Mouse (Mus musculus): Measurements from ENCODE around the gene Thrap3. TPM values are rescaled to one million over a fixed set of nuclear protein-coding genes. Genes with fewer than 3 reads are reported as not detected.
A peak's percentile ranks its signal among the peaks of the same experiment; 100 is the strongest.
"Not testable (repeated sequence)": the region's sequence is repeated elsewhere in the genome, so short reads cannot be mapped to it uniquely, and the experiment has no call there.

The Thrap3 gene
- total RNA-seq, 1 experiment from 2014 or later: 190 TPM

DNA sequence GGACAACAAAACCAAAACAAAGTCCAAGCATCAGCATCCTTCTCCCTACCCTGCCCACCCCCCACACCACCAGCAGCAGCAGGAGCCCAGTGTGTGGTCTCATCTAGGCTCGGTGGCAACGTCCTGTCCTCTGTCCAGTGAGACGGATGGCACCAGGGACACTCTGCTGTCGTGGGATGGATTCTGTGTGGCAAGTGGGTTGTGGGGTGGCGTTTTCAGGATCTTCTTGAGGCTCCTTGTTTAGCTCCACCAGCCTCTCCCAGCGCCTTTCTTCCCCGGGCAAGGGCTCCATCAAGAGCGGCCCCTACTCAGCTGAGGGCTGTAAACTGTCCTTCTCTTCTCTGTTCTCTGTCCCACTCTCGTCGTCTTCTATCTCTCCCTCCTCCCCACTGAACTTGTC, 37.5 kb downstream of the Thrap3 start:
- not testable (repeated sequence) for DNase-seq

DNA sequence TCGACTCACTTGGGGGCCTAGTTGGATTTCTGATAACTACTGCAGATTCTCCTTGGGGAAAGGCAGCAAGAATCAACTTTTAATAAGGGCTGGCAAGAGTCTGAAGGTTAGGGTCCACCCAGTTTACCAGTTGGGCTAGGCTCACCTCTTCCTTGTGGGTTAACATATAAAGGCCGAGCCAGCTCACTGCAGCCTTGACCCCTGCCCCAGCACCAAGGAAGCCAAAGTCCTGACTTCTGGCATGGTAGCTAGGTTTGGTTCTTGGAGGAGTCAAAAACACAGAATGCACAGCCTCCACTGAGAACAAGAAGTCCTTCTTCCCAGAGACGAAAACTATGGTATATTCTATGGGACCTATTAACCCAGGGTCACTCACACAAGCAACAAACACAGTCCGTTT, 38.9 kb downstream of the Thrap3 start:
- DNase-seq: peak; percentile 54

DNA sequence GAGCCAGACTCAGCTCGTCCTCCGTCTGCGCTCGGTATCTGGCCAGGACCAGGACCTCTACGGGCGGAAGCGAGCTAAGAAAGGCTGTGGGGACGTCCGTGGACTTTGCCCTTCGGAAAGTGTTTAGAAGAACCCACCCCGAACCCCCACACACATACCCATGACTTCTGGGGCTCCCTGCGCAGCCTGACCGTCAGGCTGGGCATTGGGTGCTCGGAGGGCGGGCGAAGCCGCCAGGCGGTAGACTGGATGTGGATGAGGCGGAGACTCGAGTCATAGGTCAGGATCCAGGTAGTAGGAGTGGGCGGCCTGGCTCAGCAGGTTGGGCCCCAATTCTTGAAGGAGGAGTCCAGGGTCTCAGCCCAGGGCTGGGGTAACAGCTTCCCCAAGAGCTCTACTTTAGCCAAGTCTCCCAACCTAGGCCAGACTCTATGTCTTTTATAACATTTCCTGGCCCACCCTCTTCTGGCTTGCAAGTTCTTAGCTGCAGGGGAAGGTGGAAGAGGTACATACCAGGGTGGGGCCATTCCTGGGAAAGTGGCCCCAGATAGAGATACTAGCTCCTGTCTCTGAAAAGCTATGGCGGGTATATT, 39.4 kb downstream of the Thrap3 start, which contains the start of gene Sh3d21:
Gene Sh3d21 (minus strand): TSS at position 425 of the 593 bp plus-strand sequence.
- DNase-seq: no peak

DNA sequence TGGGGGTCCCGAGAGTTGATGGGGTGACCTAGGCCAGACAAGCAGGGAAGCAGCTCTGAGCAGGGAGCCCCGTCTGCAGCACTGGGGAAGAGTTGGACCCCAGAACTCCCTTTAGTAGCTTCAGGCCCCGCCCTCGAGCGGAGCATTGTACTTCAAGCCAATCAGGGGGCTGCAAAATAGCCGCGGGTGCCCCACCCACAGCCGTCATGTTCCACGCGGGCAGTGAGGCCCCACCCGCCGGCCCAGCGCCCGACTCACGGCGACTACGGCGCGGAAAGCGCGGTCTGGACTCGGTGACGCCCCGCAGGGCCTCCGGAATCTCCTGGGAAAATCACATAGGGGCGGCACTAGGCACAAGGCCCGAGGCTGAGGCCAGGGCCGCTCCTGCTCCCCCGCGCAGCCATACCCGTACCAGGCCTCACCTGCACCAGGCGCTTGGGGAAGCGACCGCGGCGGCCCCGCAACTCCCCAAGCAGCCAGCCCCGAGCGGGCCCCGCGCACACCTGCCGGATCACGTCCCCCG, 40.0 kb downstream of the Thrap3 start:
- peak; percentile 96 for DNase-seq

DNA sequence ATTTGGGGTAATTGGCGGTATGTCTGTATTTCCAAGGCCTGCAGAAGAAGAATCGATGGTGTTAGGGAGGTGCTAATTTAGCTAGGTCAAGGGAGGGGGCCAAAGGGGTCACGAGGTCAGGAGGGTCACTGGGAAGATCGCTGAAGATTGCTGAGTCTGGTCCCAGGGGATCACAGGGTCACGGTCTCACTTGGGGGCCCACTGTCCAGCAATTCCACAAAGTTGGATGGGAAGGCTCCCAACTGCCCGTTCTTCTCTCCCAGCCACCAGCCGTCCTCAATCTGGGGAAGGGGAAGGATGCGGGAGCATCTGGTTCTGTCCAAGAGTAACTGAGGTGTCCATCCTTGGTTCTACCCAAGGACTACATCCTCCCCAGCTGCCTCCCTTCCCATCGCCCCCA, 40.6 kb downstream of the Thrap3 start:
- no peak for DNase-seq

DNA sequence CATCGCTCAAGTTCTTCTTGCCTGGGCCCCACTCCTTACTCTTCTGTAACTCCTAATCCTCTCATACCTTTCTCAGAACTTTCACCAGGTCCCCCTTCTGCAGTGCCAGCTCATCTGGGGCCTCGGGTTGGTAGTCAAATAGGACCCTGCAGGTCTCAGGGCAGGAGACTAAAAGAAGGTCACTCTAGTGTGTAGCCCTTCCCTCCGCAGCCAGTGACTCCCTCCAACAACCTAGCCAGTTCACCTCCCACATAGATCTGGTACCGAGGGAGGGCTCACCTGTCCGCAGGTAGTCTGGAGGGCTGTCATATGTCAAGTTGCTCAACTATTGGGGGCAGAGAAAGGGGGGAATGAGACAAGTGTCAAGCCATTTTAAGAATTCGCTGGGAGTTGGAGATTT, 41.1 kb downstream of the Thrap3 start:
- no peak for DNase-seq

DNA sequence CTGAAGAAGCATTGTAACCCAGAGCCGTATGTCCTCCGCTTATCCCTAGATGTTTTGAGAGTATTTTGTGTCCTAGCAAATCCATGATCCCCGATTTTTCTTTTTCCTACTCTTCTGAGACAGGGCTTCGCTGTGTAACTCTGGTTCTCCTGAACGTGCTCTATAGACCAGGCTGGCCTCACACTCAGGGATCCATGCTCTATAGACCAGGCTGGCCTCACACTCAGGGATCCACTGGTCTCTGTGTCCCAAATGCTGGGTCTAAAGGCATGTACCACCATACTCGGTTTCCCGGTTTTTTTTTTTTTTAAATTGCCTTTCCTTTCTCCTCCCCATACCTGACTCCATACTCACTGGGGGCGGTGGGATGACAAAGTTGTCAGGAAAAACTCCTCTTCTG, 41.6 kb downstream of the Thrap3 start:
- no peak for DNase-seq

DNA sequence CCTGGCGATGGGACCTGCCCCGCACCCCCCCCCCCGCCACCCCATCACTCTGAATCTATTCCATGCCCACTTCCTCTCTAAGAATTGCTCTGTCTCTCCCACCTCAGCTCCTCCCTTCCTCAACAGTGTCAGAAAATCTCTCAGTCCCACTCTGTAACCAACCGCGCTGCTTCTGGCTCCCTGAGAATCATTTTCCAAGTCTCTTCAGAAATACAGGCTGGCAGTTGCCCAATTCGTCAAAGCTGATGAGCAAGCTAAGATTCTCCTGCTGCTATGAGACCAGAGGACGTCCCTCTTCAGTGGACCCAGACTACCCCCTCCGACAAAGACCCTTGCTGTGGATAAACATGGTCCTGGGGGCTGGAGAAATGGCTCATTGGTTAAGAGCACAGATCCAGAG, 43.1 kb downstream of the Thrap3 start:
- DNase-seq: no peak

DNA sequence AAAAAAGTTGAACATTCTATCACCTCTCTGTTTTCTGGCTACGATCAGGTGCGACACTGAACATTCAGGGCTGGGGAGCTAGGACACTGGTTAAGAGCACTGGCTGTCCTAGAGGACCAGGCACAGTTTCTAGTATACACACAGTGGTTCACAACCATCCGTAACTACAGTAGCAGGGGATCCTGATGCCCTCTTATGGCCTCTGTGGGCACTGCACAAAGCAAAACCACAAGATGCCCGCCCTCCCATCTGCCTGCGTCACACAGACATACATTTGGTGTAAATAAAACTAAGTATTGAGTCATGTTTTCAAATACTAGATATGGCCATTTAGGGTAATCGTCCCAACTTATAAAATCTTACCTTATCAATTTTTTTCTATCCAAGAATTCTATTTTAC, 45.0 kb downstream of the Thrap3 start:
- DNase-seq: no peak

DNA sequence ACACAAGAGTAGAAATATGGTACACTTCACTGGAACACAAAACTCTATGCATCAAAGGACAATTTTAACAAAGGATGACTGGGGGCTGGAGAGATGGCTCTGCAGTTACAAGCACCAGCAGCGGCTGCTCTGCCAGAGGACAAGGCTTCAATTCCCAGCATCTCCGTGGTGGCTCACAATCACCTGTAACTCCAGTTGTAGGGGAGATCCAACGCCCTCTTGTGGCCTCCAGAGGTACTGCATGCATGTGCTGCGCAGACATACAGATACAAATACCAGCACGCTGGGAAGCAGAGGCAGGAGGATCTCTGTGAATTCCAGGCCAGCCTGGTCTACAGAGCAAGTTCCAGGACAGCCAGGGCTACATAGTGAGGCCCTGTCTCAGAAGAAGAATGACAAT, 45.9 kb downstream of the Thrap3 start:
- no peak for DNase-seq

DNA sequence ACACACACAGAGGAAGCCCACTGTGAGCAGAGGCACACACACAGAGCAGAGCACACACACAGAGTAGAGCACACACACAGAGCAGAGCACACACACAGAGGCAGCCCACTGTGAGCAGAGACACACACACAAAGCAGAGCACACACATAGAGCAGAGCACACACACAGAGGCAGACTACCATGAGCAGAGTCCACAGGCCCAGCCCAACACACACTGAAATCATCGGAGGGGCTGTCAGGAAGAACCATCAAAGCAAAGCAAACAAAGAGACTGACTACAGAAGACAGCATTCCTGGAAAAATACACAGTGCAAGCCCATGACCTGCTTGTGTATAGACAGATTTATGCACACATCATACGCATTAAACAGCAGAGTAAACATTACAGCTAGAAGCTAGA, 46.7 kb downstream of the Thrap3 start:
- DNase-seq: no peak

DNA sequence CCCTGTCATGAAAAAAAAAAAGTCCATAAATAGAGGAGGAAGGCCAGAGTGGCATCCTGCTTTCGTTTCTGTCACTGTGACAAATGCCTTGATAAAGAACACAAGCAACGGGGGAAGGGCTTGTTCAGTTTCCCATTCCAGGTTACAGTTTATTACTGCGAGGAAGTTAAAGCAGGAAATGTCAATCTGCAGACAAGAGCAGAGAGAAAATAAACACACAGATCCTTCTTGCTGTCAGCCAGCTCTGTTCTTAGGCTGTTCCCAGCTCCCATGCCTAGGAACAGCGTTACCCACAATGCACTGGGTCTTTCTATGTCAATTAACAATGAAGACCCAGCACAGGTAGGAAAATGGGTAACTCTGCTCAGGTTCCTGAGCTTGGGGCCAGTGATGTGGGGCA, 47.4 kb downstream of the Thrap3 start:
- no peak for DNase-seq

DNA sequence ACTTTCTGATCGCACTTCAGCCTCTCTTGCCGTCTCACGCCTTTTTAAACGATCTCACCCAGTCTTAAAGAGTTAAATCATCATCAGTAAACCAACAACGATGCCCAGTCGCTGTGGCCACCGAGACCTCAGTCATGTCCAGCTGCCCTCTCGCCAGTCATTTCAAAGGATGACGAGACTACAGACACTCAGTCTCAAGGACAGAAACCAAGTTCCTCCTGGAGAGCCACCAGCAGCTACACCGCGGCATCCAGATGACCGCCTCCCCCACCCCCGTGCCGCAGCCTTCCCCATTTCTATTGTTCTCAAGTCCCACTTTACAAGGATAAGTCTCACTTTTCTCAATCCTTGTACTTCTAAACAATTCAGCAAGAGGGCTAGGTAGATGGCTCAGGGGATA, 49.7 kb downstream of the Thrap3 start:
- DNase-seq: peak; percentile 59

DNA sequence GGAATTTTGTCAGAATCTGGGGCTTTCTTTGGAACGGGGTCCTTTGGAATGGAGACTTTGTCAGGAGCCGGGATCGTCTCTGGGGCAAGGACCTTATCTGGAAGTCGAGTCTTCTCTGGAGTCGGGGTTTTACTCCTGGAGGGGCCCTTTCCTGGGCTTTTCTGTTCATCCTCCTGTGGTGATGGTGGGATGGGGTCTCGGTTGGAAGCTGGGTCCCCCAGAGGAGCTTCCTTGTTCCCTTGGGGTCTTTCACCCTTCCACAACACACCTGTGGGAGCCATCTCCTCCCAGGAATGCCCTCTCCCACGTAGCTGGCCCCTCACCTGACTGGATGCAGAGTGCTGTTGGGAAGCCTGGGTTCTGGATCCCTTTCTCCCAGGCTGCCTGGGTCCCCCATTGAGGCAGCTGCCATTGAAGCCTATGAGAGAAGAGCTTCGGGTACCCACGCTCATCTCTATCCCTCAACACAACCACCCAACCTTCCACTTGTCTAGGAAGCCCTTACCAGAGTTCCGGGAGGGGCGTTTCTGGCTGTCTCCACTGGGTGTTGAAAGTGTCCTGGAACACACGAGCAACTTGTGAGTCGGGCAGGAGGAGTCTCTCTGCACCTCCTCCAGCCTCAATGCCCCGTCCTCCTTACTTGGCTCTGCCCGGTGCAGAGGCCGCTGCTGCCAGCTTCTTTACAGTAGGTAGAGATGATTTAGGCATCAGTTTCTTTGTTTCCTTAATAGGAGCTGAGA, 50.7 kb downstream of the Thrap3 start:
- DNase-seq: no peak

DNA sequence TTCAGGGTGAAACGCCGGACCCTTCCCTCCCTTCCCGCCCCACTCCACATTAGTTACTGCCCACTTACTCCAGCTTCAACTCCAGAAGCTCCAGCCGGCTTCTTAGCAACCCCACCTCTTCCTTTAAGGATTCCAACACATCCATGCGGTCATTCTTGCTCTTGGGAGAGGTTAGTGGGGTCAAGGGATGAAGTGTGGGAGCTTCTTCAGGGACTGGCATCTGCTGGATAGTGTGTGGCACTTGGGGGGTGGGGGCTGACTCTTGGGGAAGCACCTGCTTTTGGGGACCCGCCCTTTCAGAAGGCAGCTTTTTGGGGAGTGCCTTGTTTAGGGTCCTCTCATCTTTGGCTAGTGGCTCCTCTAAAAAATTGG, 51.6 kb downstream of the Thrap3 start:
- DNase-seq: no peak

DNA sequence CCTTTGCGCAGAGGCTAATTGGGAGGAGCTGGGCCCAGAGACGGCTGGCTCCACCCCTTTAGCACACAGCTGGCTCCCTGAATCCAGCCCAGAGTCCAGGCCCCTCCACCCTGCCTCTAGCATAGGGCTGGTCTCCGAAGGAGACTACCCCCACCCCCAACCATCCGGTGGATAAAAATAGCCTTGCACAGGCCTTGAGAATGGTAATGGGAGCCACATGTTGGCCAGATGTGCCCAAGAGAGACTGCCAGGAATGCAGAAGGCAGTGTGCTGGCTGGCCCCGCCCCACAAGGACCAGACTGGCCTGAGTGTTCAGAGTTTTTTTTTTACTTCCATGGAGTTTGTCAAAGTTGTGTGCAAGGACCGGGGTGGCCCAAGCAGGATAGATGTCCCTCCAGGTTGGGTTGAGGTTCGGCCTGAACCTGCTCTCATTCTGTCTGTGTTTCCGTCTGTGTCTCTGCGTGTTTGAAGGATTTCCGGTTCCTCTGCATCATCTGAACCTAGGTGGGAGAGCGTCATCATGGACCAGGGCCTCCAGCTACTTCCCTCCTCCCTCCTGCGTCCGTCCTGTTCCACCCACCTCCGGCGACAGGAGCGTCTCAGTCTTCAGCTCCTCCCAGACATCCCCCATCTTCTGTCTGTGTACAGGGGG, 52.1 kb downstream of the Thrap3 start:
- DNase-seq: peak; percentile 80

DNA sequence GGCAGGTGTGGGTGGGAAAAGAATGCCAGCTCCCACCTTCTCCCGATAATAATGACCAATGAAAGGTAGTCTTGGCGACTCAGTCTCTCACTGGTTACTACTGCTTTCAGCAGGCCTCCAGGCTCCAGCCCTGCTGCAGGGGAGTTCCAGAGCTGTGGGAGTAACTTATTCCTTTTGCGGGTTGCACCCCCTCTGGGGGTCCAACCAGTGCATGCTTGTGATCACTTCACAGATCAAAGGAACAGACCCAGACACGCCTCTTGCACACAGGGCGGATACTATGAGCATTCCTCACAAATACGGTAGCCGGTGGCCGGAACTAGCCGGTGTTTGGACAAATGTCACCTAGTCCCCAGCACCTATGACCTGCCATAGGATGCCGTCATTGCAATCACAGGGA, 52.8 kb downstream of the Thrap3 start:
- DNase-seq: no peak

DNA sequence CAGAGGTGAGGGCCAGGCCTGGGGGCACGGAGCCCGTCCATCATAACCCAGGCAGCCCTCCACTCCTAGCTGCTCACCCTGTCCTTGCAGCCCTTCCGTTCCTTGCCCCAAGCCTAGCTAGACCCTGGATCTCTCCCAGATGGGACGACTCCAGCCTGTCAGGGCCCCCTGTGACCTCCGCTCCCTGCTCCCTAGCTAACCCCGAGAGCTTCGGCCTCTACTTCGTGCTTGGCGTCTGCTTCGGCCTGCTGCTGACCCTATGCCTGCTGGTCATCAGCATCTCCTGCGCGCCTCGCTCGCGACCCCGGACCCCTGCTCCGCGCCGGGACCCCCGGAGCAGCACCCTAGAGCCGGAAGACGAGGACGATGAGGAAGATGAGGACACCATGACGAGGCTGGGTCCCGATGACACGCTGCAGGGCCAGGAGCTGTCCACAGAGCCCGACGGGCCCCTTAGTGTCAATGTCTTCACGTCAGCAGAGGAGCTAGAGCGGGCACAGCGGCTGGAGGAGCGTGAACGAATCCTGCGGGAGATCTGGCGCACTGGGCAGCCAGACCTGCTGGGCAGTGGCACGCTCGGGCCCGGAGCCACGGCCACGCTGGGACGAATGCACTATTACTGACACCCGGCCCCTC, 53.4 kb downstream of the Thrap3 start:
- no peak for DNase-seq

DNA sequence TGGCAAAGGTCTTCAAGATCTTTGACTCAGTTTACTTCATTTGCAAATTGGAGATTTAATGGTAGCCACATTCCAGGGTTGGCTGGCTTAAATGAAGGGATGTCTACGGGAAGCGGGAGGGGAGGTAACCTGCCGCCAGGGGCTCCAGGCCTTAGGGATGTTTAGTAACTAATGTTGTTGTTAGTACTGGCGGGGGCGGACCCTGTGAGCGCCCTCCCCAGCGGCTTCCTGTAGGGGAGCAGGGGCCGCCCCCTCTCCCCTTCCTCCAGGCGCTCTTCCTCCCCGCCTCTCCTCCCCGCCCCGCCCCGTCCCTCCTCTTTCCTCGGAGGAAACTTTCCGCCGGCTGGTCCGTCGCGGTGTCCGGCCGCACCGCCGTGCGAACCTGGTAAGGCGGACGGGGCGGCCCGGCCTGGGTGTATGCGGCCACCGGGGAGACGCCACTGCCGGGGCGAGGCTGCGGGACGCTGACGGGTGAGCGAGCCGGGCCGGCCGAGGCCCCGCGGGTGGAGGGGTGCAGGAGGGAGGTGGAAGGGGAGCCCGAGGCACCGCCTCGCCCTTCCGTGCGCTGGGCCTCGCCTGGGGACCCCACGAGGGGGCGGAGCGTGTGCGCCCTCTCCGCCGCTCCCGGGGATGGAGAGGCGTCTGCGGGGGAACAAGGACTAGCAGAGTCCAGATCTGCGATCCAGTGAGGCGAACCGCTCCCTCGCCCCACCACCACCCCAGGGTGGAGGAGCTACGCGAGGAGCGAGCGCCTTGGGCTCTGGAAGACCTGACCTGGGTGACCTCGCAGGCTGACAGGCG, 54.2 kb downstream of the Thrap3 start:
- DNase-seq: peak; percentile 82

DNA sequence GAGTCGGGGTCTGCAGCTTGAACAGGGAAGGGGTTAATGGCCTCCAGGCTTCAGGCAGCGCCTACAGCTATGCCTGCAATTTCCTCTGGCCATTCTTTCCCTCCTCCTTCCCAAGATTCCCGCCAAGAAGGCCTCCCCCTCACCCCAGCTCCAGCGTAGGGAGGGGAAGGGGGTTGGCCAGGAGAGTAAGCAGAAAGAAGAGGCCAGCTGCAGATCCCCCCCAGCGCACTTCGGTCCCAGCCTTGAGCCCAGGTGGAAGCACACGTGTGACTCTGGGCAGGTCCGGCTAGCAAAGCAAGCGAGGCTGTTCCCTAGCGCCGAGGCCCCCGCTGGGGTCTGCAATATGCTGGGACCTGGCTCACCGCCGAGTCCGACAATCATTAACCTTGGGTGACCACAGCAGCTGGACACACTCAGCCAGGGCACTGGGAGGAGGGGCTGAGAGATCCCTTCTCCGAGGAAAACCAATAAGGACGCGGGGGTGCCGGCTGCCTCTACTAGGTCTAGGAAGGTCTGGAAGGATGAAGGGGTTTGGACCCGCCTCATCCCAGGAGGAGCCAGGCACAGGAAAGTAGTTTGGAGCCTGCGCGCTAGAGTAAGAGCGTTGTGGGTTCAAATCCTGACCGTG, 54.9 kb downstream of the Thrap3 start, which contains the start of gene Eva1b:
Gene Eva1b (plus strand): TSS at position 212 of the 628 bp plus-strand sequence.
- DNase-seq: peak; percentile 76

DNA sequence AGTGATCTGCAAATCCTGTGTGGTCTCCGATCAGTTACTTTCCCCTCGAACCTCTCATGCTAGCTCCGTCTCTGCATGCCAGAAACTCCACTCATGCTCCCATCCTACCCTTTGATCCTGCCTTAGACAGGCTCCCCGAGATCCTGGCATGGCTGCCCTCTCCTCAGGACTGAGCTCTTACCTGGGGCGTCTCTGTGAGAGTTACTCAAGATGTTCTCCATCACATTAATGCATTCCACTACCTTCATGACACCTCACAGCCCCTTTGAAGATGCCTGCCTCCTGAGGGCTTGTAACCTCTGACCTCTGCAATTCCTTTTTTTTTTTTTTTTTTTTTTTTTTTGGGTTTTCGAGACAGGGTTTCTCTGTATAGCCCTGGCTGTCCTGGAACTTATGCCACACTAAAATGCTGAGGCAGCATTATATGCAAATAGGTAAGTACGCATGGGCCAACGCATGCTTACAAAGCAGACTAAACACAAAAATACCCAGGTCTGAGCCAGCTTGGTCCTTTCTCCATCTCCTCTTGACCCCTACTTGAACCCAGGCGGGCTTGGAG, 55.5 kb downstream of the Thrap3 start:
- no peak for DNase-seq

All from adrenal gland, postnatal 14 days (tissue).